Mouse (Mus musculus): Measurements from ENCODE around the gene Gprc5b.

Gprc5b gene

DNA sequence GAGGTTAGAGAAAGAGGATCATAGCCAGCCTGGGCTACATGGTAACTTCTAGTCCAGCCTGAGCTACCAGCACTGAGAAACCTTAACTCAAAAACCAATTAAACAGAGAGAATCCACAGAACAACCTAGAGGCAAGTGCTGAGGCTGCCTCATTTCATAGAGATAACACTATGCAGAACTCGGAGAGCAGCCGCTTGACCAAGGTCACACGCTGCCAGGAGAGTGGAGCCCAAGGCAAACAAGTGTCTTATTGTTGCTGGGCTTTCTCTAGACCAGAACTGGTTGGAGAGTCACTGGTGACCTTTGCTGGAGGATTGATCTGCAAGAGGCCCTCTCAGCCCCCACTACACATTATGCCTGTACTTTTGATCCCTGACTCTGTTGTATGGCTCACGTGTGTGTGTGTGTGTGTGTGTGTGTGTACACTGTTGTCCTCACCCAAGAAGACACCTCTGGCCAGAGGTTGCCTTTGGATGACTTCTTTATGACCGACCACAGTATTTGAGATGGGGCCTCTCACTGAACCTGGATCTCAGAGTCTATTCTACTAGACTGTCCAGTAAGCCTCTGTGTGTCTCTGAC, 5.6 kb downstream of the Gprc5b start:
- DNase-seq: no peak

DNA sequence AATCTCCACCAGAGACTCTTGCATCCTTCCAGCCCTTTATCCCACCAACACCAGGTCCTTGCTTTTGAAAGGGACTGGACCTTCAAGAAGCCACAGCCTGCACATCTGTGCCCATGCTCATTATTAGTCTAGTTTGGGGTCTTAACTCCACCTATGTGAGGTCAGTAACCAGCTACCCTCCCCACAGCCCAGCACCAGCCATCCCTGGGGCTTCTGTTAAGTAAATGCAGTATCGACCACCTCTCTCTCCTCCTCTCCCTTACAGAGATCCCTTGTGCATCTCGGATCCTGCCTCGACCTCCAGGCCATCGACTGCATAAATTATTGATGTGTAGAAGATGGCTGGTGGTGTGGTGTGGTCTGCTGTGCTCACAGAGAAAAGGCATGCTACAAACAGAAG, 8.6 kb downstream of the Gprc5b start:
- DNase-seq: no peak

DNA sequence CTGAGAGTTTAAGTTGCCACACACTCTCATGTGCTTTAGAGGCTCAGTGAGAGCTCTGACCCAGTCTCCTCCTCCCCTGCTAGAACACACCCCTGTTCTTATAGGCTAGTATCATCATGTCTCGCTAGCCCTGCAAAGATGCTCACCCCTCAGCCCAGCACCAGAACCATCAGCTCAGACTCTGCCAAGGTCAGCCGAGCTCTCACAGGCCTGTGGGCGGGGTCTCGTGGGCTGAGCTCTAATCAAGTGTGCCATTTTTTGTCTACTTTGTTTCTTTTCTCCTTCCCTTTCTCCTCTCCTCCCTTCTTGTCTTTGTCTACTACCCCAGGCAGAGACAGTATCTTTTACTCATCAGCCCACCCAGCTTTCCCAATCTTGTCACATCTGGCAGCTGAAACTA, 9.2 kb downstream of the Gprc5b start:
- DNase-seq: no peak

DNA sequence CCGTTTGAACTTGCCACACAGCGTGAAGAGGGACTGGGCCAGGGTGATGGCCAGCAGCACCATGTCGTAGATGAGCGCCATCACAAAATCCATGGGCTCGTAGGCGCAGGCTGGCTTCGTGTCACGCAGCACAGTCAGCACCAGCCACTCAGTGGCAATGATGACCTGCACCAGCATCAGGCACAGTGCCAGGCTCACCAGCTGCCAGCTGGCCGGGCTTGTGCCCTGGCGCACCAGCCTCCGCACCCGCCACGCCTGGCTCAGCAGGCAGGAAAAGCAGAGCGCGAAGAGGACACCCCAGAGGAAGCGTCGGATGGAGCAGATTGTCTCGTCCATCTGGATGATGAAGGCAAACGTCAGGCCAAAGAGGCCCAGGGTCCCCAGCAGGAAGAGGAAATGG, 11.1 kb downstream of the Gprc5b start:
- DNase-seq: no peak

GRCm38 (mm10) chr7:118982586-118982985, 12.4 kb downstream of the Gprc5b start:
- DNase-seq: no peak

- no peak for DNase-seq
Measured at GRCm38 (mm10) chr7:118981831-118982230, 13.2 kb downstream of the Gprc5b start.

DNA sequence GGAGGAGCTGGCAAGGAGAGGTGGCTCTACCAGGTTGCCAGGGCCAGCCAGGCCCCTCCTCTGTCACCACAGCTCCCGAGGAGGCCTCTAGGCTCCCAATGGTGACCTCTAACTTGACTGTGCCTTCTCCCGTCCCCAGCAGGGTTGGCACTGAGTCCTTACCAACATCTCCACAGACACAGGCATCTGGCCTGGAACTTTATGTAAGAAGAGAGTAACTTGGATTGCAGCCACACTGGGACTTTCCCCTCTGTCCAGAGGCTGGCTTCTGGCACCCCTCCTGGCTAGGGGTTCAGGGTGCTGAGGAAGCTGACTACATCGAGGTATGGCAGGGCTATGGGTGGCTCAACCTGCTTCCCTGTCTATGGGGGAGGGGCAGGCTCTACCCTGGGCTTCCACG, 13.7 kb downstream of the Gprc5b start:
- DNase-seq: no peak

GRCm38 (mm10) chr7:118979708-118980107, 15.3 kb downstream of the Gprc5b start:
- no peak for DNase-seq

GRCm38 (mm10) chr7:118979121-118979520, 15.9 kb downstream of the Gprc5b start:
- no peak for DNase-seq

GRCm38 (mm10) chr7:118977167-118977543, 17.9 kb downstream of the Gprc5b start:
- DNase-seq: no peak

- DNase-seq: peak; percentile 37 to 41
Measured at GRCm38 (mm10) chr7:118976414-118977166, 18.4 kb downstream of the Gprc5b start.

DNA sequence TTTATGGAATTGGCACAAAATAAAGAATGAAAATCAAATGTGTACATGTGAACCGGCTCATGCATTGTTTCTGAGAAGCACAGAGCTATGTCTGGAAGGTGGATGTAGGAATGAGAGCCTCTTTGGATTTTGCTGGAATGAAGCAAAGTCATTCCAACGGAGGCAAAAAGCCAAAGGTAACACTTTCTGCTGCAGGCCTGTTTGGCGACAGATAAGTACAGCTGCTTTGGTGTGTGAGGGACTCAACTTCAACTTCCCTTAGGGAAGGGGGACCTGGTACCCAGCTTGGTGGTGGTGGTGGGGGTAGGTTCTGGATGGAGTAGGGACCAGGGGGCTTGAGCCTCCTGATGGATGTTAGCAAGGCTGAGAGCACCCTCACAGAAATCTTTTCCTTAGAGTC, 19.2 kb downstream of the Gprc5b start:
- no peak for DNase-seq

- no peak for DNase-seq
Measured at GRCm38 (mm10) chr7:118973377-118973776, 21.6 kb downstream of the Gprc5b start.

- no peak for DNase-seq
Measured at GRCm38 (mm10) chr7:118972306-118972705, 22.7 kb downstream of the Gprc5b start.

- no peak for DNase-seq
Measured at GRCm38 (mm10) chr7:118971499-118971898, 23.5 kb downstream of the Gprc5b start.

DNA sequence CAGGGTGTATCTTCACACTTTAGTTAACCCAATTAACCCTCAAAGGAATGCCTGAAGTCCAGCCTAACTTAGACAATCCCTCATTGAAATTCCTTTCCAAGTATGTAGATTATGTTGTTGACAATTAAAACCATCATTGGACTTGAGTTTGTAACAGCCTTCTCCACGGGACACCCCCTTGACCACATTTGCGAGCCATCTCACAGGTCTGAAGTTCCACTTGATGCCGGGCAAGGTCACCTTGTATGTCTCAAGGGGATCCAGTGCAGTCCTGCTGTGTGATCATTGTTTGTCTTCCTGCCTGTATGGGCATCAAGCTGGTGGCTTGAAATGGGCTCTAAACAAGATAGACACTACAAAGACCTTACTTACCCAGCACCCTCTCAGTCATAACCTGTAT, 26.1 kb downstream of the Gprc5b start:
- DNase-seq: no peak

- no peak for DNase-seq
Measured at GRCm38 (mm10) chr7:118965198-118965597, 29.8 kb downstream of the Gprc5b start.

DNA sequence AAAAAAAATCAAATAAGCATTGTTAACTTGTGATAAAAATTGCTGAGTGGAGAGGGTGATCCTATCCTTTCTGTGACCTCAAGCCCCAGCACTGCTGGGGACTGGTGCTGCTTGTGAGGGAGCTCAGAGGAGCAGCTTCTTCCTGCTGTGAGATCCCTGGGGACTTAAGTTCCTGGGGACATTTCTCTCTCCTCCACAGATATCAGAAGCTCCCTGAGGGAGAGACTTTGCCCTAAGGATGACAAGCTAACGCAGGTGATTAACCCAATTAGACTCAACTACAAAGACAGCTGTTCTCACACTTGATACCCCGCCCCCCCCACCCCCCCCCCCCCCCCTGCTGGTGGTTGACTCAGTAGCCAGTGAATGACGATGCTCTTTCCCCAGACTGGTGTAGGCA, 30.2 kb downstream of the Gprc5b start:
- no peak for DNase-seq

- DNase-seq: no peak
Measured at GRCm38 (mm10) chr7:118959209-118959608, 35.8 kb downstream of the Gprc5b start.

DNA sequence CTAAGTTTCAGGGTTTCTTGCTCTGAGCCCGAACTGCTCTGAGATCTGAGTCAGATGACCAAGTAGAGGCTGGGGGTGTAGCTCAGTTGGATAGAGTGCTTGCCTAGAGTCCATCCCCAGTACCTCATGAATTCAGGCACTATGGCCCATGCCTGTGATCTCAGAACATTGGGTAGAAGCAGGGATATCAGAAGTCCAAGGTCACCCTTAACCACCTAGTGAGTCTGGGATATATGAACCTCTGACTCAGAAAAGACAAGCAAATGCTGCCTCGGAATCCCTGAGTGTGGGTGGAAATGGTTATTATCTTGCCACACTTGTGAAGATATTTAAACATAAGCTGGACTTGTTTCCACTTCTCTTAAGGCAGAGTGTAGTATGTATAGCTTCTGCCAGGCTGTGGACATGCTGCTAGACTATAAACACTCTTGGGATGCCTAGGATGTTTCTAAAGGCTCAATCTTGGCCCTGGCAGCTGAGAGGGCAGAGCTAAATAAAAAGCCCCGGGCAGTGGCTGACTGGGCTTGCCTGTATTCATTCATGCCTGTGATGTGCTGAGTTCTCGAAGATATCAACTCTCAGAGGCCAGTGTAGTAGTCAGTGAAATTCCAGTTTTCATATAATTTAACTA, 38.3 kb downstream of the Gprc5b start:
- no peak for DNase-seq

GRCm38 (mm10) chr7:118954968-118955367, 40.0 kb downstream of the Gprc5b start:
- DNase-seq: no peak

GRCm38 (mm10) chr7:118953626-118954282, 41.3 kb downstream of the Gprc5b start:
- DNase-seq: no peak

DNA sequence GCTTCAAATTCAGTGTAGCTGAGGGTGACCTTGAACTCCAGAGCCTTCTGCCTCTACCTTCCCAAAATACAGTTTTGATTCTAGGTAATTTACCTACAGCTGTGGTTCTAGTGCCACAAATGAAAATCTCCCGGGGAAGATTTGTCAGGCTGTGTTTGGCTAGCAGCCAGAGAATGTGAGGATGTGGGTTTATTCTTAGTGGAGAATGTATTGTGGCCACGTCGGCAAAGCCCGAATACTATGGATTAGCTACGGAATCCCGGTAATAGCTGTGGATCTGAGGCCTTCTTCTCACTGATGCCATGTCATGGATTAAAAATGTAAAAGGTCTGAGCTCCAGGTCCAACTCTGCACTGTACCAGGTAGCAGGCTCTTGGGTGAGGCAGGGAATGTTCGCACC, 45.3 kb downstream of the Gprc5b start:
- no peak for DNase-seq
